10 mouse cellular contexts compared by ENCODE assay signal in genomic region chr1:59579327-59579726, GRCm38 (mm10).
DNase-seq lines count a peak whose midpoint lies in the region; ATAC-seq lines count a peak whose summit lies in the region.
"Had no signal": no experiment of that assay in that cellular context is flagged by ENCODE, and none has a peak within 500 bp of the region (broad histone marks: within the 10 kb centered on the region; RNA-seq: fewer than 3 reads in every experiment).

No protein-coding gene starts in this region.

- ATAC-seq in lung, embryonic 15.5 days (ENCODE audit: borderline replicate concordance, extremely low read depth, low FRiP score, low TSS enrichment) = no peak
- ATAC-seq in hindbrain, embryonic 12.5 days (ENCODE audit: low FRiP score) = no peak

- H3K9ac ChIP-seq in lung, embryonic 15.5 days = no peak overlapping the region
- H3K9ac ChIP-seq in hindbrain, embryonic 12.5 days = no peak overlapping the region

- H3K27me3 ChIP-seq in lung, embryonic 15.5 days = no peaks in the 10 kb centered on the region
- H3K27me3 ChIP-seq in hindbrain, embryonic 12.5 days = no peaks in the 10 kb centered on the region

- 10% methylated on average over 5 of the region's 5 CpGs for WGBS in lung, embryonic 15.5 days
- WGBS in hindbrain, embryonic 12.5 days = 61% methylated on average over 5 of the region's 5 CpGs

- H3K27ac ChIP-seq in lung, embryonic 15.5 days = peak overlapping the region; percentile 62
- H3K27ac ChIP-seq in hindbrain, embryonic 12.5 days = no peak overlapping the region

- H3K9me3 ChIP-seq in lung, embryonic 15.5 days = no peaks in the 10 kb centered on the region
- no peaks in the 10 kb centered on the region for H3K9me3 ChIP-seq in hindbrain, embryonic 12.5 days (replicated peaks)

- peaks cover 36% of the 10 kb centered on the region for H3K4me1 ChIP-seq in lung, embryonic 15.5 days
- H3K4me1 ChIP-seq in hindbrain, embryonic 12.5 days = peaks cover 9% of the 10 kb centered on the region

- intact Hi-C loops in left cerebral cortex, postnatal 36 days (cut with DNase I) = no loop called here

- DNase-seq in embryo, embryonic 10 days (ENCODE audit: low spot score) = peak; percentile 60
- no peak for DNase-seq in embryo, embryonic 9.5 days (ENCODE audit: extremely low spot score)
- DNase-seq in lung, adult 18-20 months = peak; percentile 42 to 66
- DNase-seq in lung, postnatal 14 days = no peak
- DNase-seq in yolk sac, embryonic 10.5 days (ENCODE audit: low spot score) = peak; percentile 36
- no peak for DNase-seq in left cerebral cortex, postnatal 36 days (ENCODE audit: low spot score in 2 of 2)
- DNase-seq: adrenal gland, adult 2 months; thymus, adult 2 months had no signal

- no peak overlapping the region for H3K4me3 ChIP-seq in lung, embryonic 15.5 days
- H3K4me3 ChIP-seq in hindbrain, embryonic 12.5 days = no peak overlapping the region

- no peak overlapping the region for H3K4me2 ChIP-seq in lung, embryonic 15.5 days
- no peak overlapping the region for H3K4me2 ChIP-seq in hindbrain, embryonic 12.5 days (replicated peaks)

- H3K36me3 ChIP-seq in lung, embryonic 15.5 days = no peaks in the 10 kb centered on the region
- H3K36me3 ChIP-seq in hindbrain, embryonic 12.5 days = no peaks in the 10 kb centered on the region

Comparison
In these comparisons a context has a peak if more than half of its experiments do, and no peak if none do; other contexts are left out.
1. DNase-seq: peak in embryo, embryonic 10 days (single experiment), lung, adult 18-20 months (2 of 2) and yolk sac, embryonic 10.5 days (single experiment); none in embryo, embryonic 9.5 days (single experiment), lung, postnatal 14 days (single experiment) and left cerebral cortex, postnatal 36 days (0 of 2).